Mouse (Mus musculus) layer of hippocampus, adult 8-10 months (tissue): ENCODE measurements around the gene Pcolce. TPM values are rescaled to one million over a fixed set of nuclear protein-coding genes. Genes with fewer than 3 reads are reported as not detected.

Experiments
- total RNA-seq, 4 experiments: library from RNA; stranded (reverse); gene quantifications; 2 replicates each; pipeline ENCODE4 v1.2.4; 2022

The Pcolce gene
- total RNA-seq, 4 experiments from 2014 or later, result 7.2 to 9.6 (median 8.9) TPM

Other genes with a start within 250 kb of the Pcolce start
- under 1 TPM; 0.16 to 0.22 (median 0.17) TPM for gene Zan, start 136.7 kb downstream of the Pcolce start, total RNA-seq
- 10 to 100 TPM; 30.4 to 33.1 (median 32.4) TPM for gene Pop7, start 111.3 kb downstream of the Pcolce start, total RNA-seq
- 10 to 100 TPM; 60.2 to 75.9 (median 65.5) TPM for gene Gigyf1, start 95.2 kb downstream of the Pcolce start, total RNA-seq
- not detected for gene Epo, start 80.5 kb downstream of the Pcolce start, total RNA-seq
- 100 to 1,000 TPM; 572 to 587 (median 576) TPM for gene Gnb2, start 80.3 kb downstream of the Pcolce start, total RNA-seq
- 100 to 1,000 TPM; 116 to 137 (median 125) TPM for gene Actl6b, start 60.3 kb downstream of the Pcolce start, total RNA-seq
- 10 to 100 TPM; 12.5 to 21.7 (median 15.9) TPM for gene Tfr2, start 43.9 kb downstream of the Pcolce start, total RNA-seq
- gene Mospd3, start 12.7 kb downstream of the Pcolce start, total RNA-seq, result 10 to 100 TPM; 19.2 to 28.5 (median 26.2) TPM
- under 1 TPM; 0.22 to 0.69 (median 0.34) TPM for gene Fbxo24, start 15.2 kb upstream of the Pcolce start, total RNA-seq
- gene Lrch4, start 15.3 kb upstream of the Pcolce start, total RNA-seq, result 10 to 100 TPM; 18.8 to 26.8 (median 22.5) TPM
- 10 to 100 TPM; 14.7 to 24.8 (median 19.2) TPM for gene Gm20605, start 15.4 kb upstream of the Pcolce start, total RNA-seq
- 10 to 100 TPM in 3 of 4 experiments, 1 to 10 TPM in 1; 8.0 to 14.2 (median 10.6) TPM for gene Sap25, start 27.6 kb upstream of the Pcolce start, total RNA-seq
- under 1 TPM; 0.12 to 0.49 (median 0.28) TPM for gene Irs3, start 31.9 kb upstream of the Pcolce start, total RNA-seq
- gene Agfg2, start 70.9 kb upstream of the Pcolce start, total RNA-seq, result 10 to 100 TPM; 66.1 to 66.6 (median 66.5) TPM
- gene Nyap1, start 127.8 kb upstream of the Pcolce start, total RNA-seq, result 10 to 100 TPM; 64.7 to 77.5 (median 68.4) TPM
- 100 to 1,000 TPM; 146 to 236 (median 178) TPM for gene Tsc22d4, start 131.9 kb upstream of the Pcolce start, total RNA-seq
- 10 to 100 TPM; 11.5 to 16.3 (median 14.1) TPM for gene Ppp1r35, start 165.1 kb upstream of the Pcolce start, total RNA-seq
- gene Mepce, start 173.9 kb upstream of the Pcolce start, total RNA-seq, result 10 to 100 TPM; 44.6 to 52.9 (median 48.3) TPM
- gene Zcwpw1, start 174.0 kb upstream of the Pcolce start, total RNA-seq, result 1 to 10 TPM; 6.7 to 9.1 (median 7.5) TPM
- gene Pilra, start 222.5 kb upstream of the Pcolce start, total RNA-seq, result 1 to 10 TPM in 3 of 4 experiments, under 1 TPM in 1; 0.23 to 4.3 (median 2.6) TPM
- under 1 TPM in 2 of 4 experiments, not detected in 2; 0.57 to 0.58 TPM for gene Pilrb1, start 244.3 kb upstream of the Pcolce start, total RNA-seq